Comparison of ENCODE assay signal across 10 mouse cellular contexts in the genomic region with DNA sequence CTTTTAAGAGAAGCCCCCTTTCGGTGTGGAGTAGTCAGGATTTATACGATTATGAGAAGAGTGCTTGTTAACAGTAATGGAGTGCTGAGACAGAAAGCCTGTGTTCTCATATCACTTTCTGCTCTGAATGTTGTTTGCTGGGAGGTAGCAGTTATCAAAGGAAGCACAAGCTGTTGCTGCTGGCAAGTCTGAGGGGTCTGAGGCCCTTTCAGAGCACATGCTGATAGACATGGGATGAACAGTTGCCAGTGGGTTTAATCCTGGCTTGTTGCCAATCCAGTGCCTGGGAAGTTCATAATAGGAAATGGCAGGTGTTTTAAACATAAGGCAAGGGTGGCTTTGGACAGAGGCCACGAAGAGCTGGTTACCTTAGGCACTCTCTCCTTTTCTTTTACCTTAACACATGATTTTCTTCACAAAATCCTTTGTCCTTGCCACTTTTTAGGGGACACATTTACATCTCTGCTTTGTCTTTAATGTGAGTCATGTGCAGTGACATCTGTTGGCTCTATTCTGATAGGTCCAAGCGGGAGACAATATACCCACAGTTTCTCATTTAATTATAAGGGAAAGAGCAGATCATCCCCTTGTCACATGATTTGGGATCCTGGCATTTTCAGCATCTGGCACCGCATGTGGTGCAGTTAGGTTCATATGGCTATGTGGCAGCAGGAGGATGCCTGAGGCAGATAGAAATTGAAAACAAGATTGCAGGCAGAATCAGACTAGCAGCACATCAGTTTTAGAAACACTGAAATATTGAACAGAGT.
DNase-seq lines count a peak whose midpoint lies in the region; ATAC-seq and TF ChIP-seq lines count a peak whose summit lies in the region.
"Had no signal": no experiment of that assay in that cellular context is flagged by ENCODE, and none has a peak within 500 bp of the region (broad histone marks: within the 10 kb centered on the region; RNA-seq: fewer than 3 reads in every experiment).

No protein-coding gene starts in this region.

- ATAC-seq in lung, embryonic 14.5 days (ENCODE audit: insufficient read depth): no peak

- 69% methylated on average over 5 of the region's 5 CpGs for WGBS in lung, embryonic 14.5 days
- WGBS in lung, adult 2 months: 71% methylated on average over 5 of the region's 5 CpGs

- no peaks in the 10 kb centered on the region for H3K27me3 ChIP-seq in lung, embryonic 14.5 days (ENCODE audit: insufficient read depth, low read length)
- H3K27me3 ChIP-seq: heart, embryonic 13.5 days had no signal

- intact Hi-C loops in left cerebral cortex, postnatal 14 days (cut with DNase I): no loop called here

- no peak for TF ChIP-seq POLR2A in lung, adult 2 months (IDR thresholded peaks at IDR 0.05; ENCODE audit: borderline replicate concordance, extremely low read depth, low read depth, low read length)

- peak; percentile 2 for DNase-seq in lung, embryonic 14.5 days
- no peak for DNase-seq in lung, adult 2 months
- peak; percentile 8 to 11 for DNase-seq in frontal cortex, postnatal 10 days (ENCODE audit: low spot score in 2 of 2)
- DNase-seq in left cerebral cortex, postnatal 14 days (ENCODE audit: low spot score in 2 of 2): peak; percentile 9 to 25
- DNase-seq in right cerebral cortex, postnatal 14 days: peak; percentile 7
- no peak for DNase-seq in spleen, postnatal 36 days (ENCODE audit: low spot score in 2 of 2)
- DNase-seq in c-Kit-positive CD71-positive TER-119-positive erythroid progenitor cells, embryonic 14.5 days (ENCODE audit: low spot score): no peak
- no peak for DNase-seq in urinary bladder, postnatal 36 days (ENCODE audit: low spot score in 2 of 2)
- DNase-seq: lung, postnatal 10 days had no signal

- no peak overlapping the region for H3K4me2 ChIP-seq in lung, embryonic 14.5 days
- H3K4me2 ChIP-seq: heart, embryonic 13.5 days had no signal

- no peaks in the 10 kb centered on the region for H3K4me1 ChIP-seq in lung, embryonic 14.5 days (ENCODE audit: insufficient read depth)
- no peaks in the 10 kb centered on the region for H3K4me1 ChIP-seq in lung, adult 2 months (ENCODE audit: control insufficient read depth, insufficient read depth, low read length)
- H3K4me1 ChIP-seq: heart, embryonic 13.5 days had no signal

- TF ChIP-seq CTCF in lung, embryonic 14.5 days (IDR thresholded peaks at IDR 0.05; ENCODE audit: low read depth): no peak
- no peak for TF ChIP-seq CTCF in lung, adult 2 months (IDR thresholded peaks at IDR 0.05; ENCODE audit: insufficient read depth, low read length)

- no peak overlapping the region for H3K4me3 ChIP-seq in lung, embryonic 14.5 days (ENCODE audit: low read depth, low read length)
- H3K4me3 ChIP-seq in lung, adult 2 months (replicated peaks; ENCODE audit: extremely low read depth, low read depth, low read length): no peak overlapping the region
- H3K4me3 ChIP-seq: heart, embryonic 13.5 days had no signal

- no peaks in the 10 kb centered on the region for H3K9me3 ChIP-seq in lung, embryonic 14.5 days (ENCODE audit: low read depth, low read length)
- H3K9me3 ChIP-seq: heart, embryonic 13.5 days had no signal

- no peak overlapping the region for H3K27ac ChIP-seq in lung, embryonic 14.5 days (ENCODE audit: low read depth)
- H3K27ac ChIP-seq: heart, embryonic 13.5 days had no signal

- H3K36me3 ChIP-seq in lung, embryonic 14.5 days (ENCODE audit: insufficient read depth): no peaks in the 10 kb centered on the region
- H3K36me3 ChIP-seq: heart, embryonic 13.5 days had no signal

- H3K9ac ChIP-seq in lung, embryonic 14.5 days: no peak overlapping the region
- H3K9ac ChIP-seq: heart, embryonic 13.5 days had no signal

Comparison
In these comparisons a context has a peak if more than half of its experiments do, and no peak if none do; other contexts are left out.
1. DNase-seq: peak in lung, embryonic 14.5 days (single experiment), frontal cortex, postnatal 10 days (2 of 2), left cerebral cortex, postnatal 14 days (2 of 2) and right cerebral cortex, postnatal 14 days (single experiment); none in lung, adult 2 months (single experiment), spleen, postnatal 36 days (0 of 2), c-Kit-positive CD71-positive TER-119-positive erythroid progenitor cells, embryonic 14.5 days (single experiment) and urinary bladder, postnatal 36 days (0 of 2).